Mouse (Mus musculus) liver, embryonic 13.5 days (tissue): ENCODE results near the gene Kbtbd8. TPM values are rescaled to one million over a fixed set of nuclear protein-coding genes. Genes with fewer than 3 reads are reported as not detected.
A peak's percentile ranks its signal among the peaks of the same experiment; 100 is the strongest.

Experiments
- ATAC-seq: fragments of 200-750 bp; cut with Nextera tagmentation; 2 replicates; pipeline ENCODE4 v1.8.0; 2017; ENCODE audit warnings: low read depth, mild to moderate bottlenecking, moderate number of reproducible peaks, moderate library complexity
- DNase-seq: peaks from one replicate; pipeline ENCODE4 v3.0.0; 2022
- H3K27ac ChIP-seq: fragments of 300-500 bp; sonication (generic); 2 replicates; pipeline ENCODE4 v1.5.1; 2015; ENCODE audit warnings: moderate library complexity, mild to moderate bottlenecking, inconsistent platforms
- H3K27me3 ChIP-seq: fragments of 300-500 bp; sonication (generic); 2 replicates; pipeline ENCODE4 v1.6.1; 2015; ENCODE audit warnings: mild to moderate bottlenecking, inconsistent platforms
- H3K36me3 ChIP-seq: fragments of 300-500 bp; sonication (generic); 2 replicates; pipeline ENCODE4 v1.6.1; 2015; ENCODE audit warnings: mild to moderate bottlenecking, inconsistent platforms
- H3K4me1 ChIP-seq: fragments of 300-500 bp; sonication (generic); replicated peaks from 2 replicates; pipeline ENCODE4 v1.6.1; 2015; ENCODE audit warnings: inconsistent platforms
- H3K4me2 ChIP-seq: fragments of 300-500 bp; sonication (generic); 2 replicates; pipeline ENCODE4 v1.6.1; 2015; ENCODE audit warnings: inconsistent platforms, mild to moderate bottlenecking, moderate library complexity
- H3K4me3 ChIP-seq: fragments of 300-500 bp; sonication (generic); replicated peaks from 2 replicates; pipeline ENCODE4 v1.5.1; 2015; ENCODE audit warnings: mild to moderate bottlenecking, inconsistent platforms
- H3K9ac ChIP-seq: fragments of 300-500 bp; sonication (generic); 2 replicates; pipeline ENCODE4 v1.6.1; 2015; ENCODE audit warnings: mild to moderate bottlenecking, inconsistent platforms
- H3K9me3 ChIP-seq: fragments of 300-500 bp; sonication (generic); replicated peaks from 2 replicates; pipeline ENCODE4 v1.6.1; 2016; ENCODE audit warnings: inconsistent platforms
- WGBS: fragments of 180-500 bp; shearing (Covaris S2); methylation state at CpG from one replicate; pipeline ENCODE4 v1.1.7; 2015; ENCODE audit not compliant: insufficient replicate concordance; 5-methylcytosine and 5-hydroxymethylcytosine counted together
- polyA plus RNA-seq: library from polyadenylated mRNA; unstranded; fragments of >200 nt; fragmentation: Nextera tagmentation; extraction: Ambion mirVana; gene quantifications from 2 replicates; pipeline ENCODE4 v1.2.1, GENCODE M21; 2015

Kbtbd8 gene
- 4.7 and 7.0 TPM in 2 replicates for polyA plus RNA-seq

DNA sequence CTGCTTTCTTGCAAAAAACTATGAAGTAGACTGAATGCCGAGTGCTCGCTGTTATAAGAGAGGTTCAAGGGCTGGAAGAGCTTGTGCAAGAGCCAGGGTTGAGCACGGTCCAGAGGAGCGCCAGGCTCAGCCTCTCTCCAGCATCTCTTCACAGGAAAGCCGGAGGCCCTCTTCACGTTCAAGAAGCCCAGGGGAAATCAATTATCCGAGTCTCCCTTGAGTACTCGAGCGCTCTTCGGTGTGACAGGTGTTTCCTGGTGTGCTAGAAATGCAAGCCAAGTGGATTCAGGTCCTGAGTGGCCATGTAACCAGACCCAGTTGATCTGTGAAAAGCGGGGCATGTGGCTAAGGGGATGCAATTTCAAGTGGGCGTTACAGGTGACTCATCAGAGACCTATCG lies at the start of gene Kbtbd8:
Kbtbd8 (plus strand) TSS at position 295 of the 400 bp plus-strand sequence.
- H3K4me1 ChIP-seq, result peaks cover 28% of the 10 kb centered on the region
- peak within 1 kb of the TSS; percentile 89 for H3K4me3 ChIP-seq
- H3K36me3 ChIP-seq, result peaks cover 14% of the 10 kb centered on the region
- no peak for ATAC-seq
- peak within 1 kb of the TSS; percentile 86 for H3K9ac ChIP-seq
- H3K27ac ChIP-seq, result peak within 1 kb of the TSS; percentile 71
- no peaks in the 10 kb centered on the region for H3K27me3 ChIP-seq
- peak within 1 kb of the TSS; percentile 84 for H3K4me2 ChIP-seq
- 25% methylated on average over 13 of the region's 13 CpGs for WGBS
- peak; percentile 3 for DNase-seq
- no peaks in the 10 kb centered on the region for H3K9me3 ChIP-seq

DNA sequence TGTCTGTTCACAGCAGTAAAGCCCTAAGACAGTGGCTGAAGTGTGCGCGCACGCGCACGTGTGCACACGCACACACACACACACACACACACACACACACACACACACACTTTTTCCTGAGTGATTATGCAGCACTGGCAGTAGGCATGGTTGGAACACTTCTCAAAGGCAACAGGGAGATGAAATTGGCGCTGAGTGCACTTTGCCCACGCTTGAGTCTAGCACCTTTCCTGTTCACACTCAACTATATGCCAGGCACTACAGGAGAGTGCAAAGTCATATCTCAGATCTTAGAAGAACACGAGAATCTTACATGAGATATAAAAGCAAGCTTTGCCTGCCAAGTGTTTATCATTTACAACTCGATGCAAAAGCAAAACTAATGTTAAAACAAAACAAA lies 47.3 kb upstream of the Kbtbd8 start:
- 74% methylated on average over 10 of the region's 10 CpGs for WGBS
- H3K36me3 ChIP-seq, result no peaks in the 10 kb centered on the region
- H3K9me3 ChIP-seq, result no peaks in the 10 kb centered on the region
- H3K27ac ChIP-seq, result no peak overlapping the region
- no peaks in the 10 kb centered on the region for H3K4me1 ChIP-seq
- no peak overlapping the region for H3K9ac ChIP-seq
- ATAC-seq (no peak), DNase-seq (no peak)
- no peak overlapping the region for H3K4me2 ChIP-seq
- H3K27me3 ChIP-seq, result no peaks in the 10 kb centered on the region
- no peak overlapping the region for H3K4me3 ChIP-seq

DNA sequence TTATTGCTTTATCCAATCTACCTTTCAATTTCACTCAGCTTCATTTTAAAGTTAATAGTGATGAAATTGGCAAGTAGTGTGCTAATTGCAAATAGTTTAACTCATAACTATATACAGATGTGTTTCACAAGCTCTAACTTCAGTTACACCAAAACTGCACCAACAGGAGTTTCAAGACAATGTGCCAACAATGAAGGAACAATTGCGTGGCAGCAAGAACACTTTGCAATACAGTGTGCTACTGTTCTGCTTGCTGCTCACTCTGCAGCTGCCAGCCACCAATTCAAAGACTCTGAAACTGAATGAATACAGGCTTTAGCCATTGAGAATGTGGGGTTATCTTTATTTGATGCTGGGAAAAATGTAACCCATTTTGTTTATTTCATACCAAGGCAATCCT lies 31.8 kb upstream of the Kbtbd8 start:
- H3K27me3 ChIP-seq, result no peaks in the 10 kb centered on the region

DNA sequence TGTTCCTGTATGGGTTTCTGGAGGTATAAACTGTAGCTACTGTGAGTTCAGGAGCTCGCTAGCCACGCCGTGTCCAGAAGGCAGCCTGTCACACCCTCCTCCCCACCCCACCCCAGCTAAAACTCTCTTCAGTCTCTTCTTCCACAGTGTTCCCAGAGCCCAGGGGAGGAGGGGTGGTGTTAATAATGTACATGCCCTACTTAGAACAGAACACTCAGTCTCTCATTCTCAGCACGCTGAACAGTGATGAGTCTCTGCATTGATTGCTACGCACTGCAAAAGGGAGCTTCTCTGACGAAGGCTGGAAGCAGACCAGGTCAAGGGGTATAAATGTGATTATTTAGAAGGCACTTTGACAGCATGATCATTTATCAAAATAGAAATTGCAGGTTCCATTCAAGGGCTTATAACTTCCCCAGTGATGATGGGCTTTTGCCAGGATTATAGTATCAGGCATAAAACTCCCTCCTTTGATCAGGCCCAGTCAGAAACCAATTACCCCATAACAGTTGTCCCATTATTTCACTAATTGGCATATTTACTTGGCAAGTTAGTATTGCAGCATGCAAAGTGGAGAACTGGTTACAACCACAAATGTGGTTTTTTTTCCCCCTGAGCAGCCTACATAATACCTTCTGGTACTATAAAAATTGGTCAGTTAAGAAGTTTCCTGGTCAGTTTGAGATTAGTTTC lies 29.7 kb upstream of the Kbtbd8 start:
- DNase-seq (no peak), ATAC-seq (no peak)
- Histone ChIP-seq H3K4me1 (no peaks in the 10 kb centered on the region), H3K27ac (no peak overlapping the region), H3K9ac (no peak overlapping the region), H3K36me3 (no peaks in the 10 kb centered on the region), H3K4me3 (no peak overlapping the region), H3K4me2 (no peak overlapping the region), H3K9me3 (no peaks in the 10 kb centered on the region), H3K27me3 (no peaks in the 10 kb centered on the region)
- WGBS, result 73% methylated on average over 6 of the region's 6 CpGs

More for the DNA sequence above, 31.8 kb upstream of the Kbtbd8 start:
- whole genome bisulfite sequencing, result 71% methylated on average over 1 of the region's 1 CpGs
- ATAC-seq (no peak), DNase-seq (no peak)
- Histone ChIP-seq H3K4me2 (no peak overlapping the region), H3K9ac (no peak overlapping the region), H3K4me3 (no peak overlapping the region), H3K27ac (no peak overlapping the region), H3K4me1 (no peaks in the 10 kb centered on the region), H3K36me3 (no peaks in the 10 kb centered on the region), H3K9me3 (no peaks in the 10 kb centered on the region)

DNA sequence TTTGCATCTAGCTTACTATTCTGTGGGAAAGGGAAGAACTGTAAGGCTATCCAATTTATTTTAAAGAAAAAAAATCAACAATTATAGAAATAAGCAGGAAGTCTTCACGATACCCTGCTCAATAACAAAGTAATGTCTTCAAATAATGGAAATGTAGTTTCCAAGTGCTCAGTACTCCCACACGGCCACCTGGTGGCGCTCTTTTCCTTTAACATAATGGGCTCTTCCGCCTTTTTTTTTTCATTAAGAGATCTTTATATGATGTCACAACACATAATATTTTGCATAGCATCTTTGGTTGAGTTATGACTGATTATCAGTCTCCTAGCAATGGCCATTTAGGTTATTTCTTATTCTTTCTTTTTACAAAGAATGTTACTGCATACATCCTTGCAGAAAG lies 29.0 kb upstream of the Kbtbd8 start:
- ATAC-seq (no peak), DNase-seq (no peak)
- 32% methylated on average over 4 of the region's 4 CpGs for WGBS
- Histone ChIP-seq H3K27me3 (no peaks in the 10 kb centered on the region), H3K4me1 (no peaks in the 10 kb centered on the region), H3K9me3 (no peaks in the 10 kb centered on the region), H3K4me3 (no peak overlapping the region), H3K36me3 (no peaks in the 10 kb centered on the region), H3K9ac (no peak overlapping the region), H3K27ac (no peak overlapping the region), H3K4me2 (no peak overlapping the region)

DNA sequence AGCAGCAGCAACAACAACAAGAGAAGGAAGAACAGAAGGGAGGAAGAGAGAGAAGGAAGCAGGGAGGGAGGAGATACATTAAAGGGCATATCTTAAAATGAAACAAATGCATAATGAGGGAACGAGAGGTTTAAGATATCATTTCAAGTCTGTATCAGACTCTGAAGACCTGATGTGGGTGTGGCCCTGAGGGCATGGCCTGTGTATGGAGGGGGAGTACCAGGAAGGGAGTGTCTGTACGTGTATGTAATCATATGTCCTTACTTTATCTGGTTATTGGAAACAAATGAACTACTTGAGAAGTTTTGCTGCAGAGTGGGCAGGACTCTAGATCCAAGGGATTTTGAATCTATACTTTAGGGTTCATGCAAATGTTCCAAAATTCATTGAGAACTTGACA lies 22.3 kb upstream of the Kbtbd8 start:
- no peaks in the 10 kb centered on the region for H3K4me1 ChIP-seq
- no peak overlapping the region for H3K27ac ChIP-seq
- DNase-seq (no peak), ATAC-seq (no peak)
- no peaks in the 10 kb centered on the region for H3K27me3 ChIP-seq
- WGBS, result 27% methylated on average over 2 of the region's 2 CpGs
- H3K36me3 ChIP-seq, result no peaks in the 10 kb centered on the region
- no peak overlapping the region for H3K9ac ChIP-seq
- no peak overlapping the region for H3K4me2 ChIP-seq
- H3K9me3 ChIP-seq, result no peaks in the 10 kb centered on the region
- H3K4me3 ChIP-seq, result no peak overlapping the region

DNA sequence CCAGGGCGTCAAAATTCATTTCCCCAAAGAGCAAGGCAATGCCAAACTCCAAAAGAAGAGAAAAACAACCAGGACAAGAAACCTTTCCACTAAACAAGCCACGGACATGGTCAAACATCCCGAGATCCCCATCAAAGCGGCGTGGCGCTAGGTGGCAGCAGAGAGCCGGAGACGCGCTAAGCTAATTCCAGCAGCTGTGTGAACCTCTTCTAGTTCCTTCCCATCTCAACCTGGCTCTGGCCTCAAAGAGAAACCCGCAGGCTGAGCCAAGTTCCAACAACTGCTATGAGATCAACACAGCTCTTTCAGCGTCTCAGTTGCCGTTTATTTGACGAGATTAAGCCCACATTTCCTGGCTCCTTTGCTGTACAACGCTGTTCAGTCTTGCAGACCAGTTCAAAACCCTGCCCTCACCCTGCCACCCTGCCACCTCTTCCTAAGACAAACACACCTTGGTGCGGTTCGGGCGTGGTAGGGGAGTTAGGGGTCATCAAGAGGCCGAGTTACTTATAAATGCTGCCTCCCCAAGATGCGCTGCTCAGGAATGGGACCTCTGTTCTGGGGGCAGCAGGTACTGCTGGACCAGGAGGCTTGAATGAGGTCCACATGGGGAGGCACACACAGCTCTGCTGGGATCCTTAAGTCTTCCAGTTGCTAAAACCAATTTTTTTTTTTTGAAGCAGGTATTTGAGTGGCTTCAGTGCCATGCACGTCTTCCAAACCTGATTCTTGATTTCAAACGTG lies 18.5 kb upstream of the Kbtbd8 start:
- DNase-seq, result peak; percentile 41
- no peak for ATAC-seq
- Histone ChIP-seq H3K9ac (no peak overlapping the region), H3K9me3 (no peaks in the 10 kb centered on the region), H3K27me3 (no peaks in the 10 kb centered on the region), H3K4me1 (no peaks in the 10 kb centered on the region), H3K4me3 (no peak overlapping the region), H3K27ac (no peak overlapping the region), H3K4me2 (no peak overlapping the region), H3K36me3 (no peaks in the 10 kb centered on the region)
- 20% methylated on average over 21 of the region's 21 CpGs for WGBS

DNA sequence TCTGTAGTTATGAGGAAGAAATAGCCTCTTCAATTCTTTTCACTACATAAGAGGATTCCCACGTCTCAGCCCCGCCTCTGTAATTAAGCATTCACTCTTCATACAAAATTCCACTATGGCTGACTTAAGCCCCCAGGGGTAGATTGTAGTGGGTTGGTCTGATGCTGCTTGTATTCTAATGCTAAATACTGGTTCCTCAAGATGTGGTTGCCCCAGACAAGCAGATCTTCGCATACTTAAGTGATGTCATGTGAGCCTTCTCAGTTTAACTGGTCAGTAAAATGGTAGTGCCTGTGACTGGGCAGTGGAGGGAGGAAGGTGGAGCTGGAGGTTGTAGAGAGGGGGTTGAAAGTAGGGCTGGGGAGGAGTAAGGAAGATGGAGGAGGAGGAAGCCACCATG lies 13.3 kb upstream of the Kbtbd8 start:
- 53% methylated on average over 3 of the region's 3 CpGs for WGBS
- H3K4me2 ChIP-seq, result no peak overlapping the region
- no peak overlapping the region for H3K4me3 ChIP-seq
- DNase-seq (no peak), ATAC-seq (no peak)
- H3K27ac ChIP-seq, result no peak overlapping the region
- no peak overlapping the region for H3K9ac ChIP-seq
- H3K36me3 ChIP-seq, result no peaks in the 10 kb centered on the region
- no peaks in the 10 kb centered on the region for H3K4me1 ChIP-seq
- H3K27me3 ChIP-seq, result no peaks in the 10 kb centered on the region
- no peaks in the 10 kb centered on the region for H3K9me3 ChIP-seq

DNA sequence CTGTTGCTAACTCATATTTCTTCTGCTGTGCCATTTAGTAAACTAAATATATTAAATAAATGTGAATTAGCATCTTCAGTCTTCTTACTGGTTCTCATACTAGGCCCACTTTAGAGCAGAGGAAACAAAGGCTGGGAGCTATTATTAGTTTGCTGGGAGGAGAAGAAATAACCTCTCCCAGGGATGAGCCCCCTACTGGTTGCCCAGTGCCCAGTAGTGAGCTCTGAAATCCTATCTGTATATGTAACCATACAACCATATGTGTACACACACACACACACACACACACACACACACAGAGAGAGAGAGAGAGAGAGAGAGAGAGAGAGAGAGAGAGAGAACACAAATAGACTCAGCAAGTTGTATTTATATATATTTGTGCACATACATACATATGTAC lies 8.6 kb upstream of the Kbtbd8 start:
- no peaks in the 10 kb centered on the region for H3K4me1 ChIP-seq
- H3K27ac ChIP-seq, result no peak overlapping the region
- no peak overlapping the region for H3K9ac ChIP-seq
- H3K27me3 ChIP-seq, result no peaks in the 10 kb centered on the region
- no peaks in the 10 kb centered on the region for H3K36me3 ChIP-seq
- DNase-seq (no peak), ATAC-seq (no peak)
- no peak overlapping the region for H3K4me2 ChIP-seq
- H3K9me3 ChIP-seq, result no peaks in the 10 kb centered on the region
- H3K4me3 ChIP-seq, result no peak overlapping the region

DNA sequence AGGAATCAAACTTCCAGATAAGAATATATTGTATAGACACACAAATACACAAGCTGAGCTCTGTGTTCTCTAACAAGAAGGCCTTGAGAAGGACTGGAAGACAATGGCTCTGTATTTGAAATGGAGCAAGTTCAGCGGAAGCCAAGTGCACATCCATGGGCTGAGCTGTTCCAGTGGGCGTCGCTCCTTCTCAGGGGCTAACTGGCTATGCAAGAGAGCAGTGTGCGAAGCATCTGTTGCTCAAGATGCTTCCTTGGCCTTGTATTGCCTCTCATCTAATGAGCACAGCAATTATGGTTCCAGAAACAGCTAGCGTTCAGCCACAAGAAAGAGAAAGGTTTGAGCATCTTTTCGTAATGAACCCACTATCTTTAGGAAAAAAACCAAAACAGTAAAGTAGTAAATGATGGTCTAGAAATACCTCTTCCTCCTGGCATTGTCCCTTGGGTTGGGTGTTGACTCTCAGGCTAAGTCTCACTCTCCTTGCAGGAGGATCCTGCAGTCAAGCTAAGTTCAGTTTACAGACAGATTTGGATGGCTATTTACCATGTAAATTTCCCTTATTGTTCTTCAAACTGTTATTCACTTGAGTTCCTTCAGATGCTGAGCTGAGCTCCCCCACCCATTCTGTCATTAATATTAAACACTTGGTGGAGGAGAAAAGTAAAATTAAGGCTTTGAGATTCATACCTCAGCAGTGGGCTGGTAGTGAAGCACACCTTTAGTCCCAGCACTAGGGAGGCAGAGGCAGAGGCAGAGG lies 7.2 kb upstream of the Kbtbd8 start:
- no peak overlapping the region for H3K9ac ChIP-seq
- DNase-seq (no peak), ATAC-seq (no peak)
- no peak overlapping the region for H3K4me2 ChIP-seq
- H3K27me3 ChIP-seq, result no peaks in the 10 kb centered on the region
- no peaks in the 10 kb centered on the region for H3K9me3 ChIP-seq
- H3K27ac ChIP-seq, result no peak overlapping the region
- WGBS, result 75% methylated on average over 6 of the region's 6 CpGs
- H3K4me1 ChIP-seq, result no peaks in the 10 kb centered on the region
- no peak overlapping the region for H3K4me3 ChIP-seq
- H3K36me3 ChIP-seq, result no peaks in the 10 kb centered on the region

DNA sequence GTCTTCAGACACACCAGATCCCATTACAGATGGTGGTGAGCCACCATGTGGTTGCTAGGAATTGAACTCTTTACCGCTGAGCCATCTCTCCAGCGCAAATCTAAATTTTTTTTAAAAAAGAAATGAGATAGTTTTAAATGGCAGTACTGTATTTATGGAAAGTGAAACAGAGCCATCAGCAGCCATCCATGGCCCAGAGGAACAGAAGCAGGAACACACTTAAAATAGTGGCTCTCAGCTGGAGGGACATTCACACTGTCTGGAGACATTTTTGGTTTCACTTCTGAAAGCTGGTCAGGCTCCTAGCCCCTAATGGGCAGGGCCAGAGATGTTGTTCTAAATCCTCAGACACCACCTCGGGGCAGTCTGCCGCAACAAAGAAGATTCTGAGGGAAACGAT lies 5.0 kb upstream of the Kbtbd8 start:
- Histone ChIP-seq H3K9me3 (no peaks in the 10 kb centered on the region), H3K27me3 (no peaks in the 10 kb centered on the region), H3K36me3 (no peaks in the 10 kb centered on the region), H3K4me2 (no peak overlapping the region), H3K27ac (no peak overlapping the region), H3K4me1 (peaks cover 14% of the 10 kb centered on the region), H3K4me3 (no peak overlapping the region), H3K9ac (no peak overlapping the region)
- DNase-seq (no peak), ATAC-seq (no peak)
- 69% methylated on average over 5 of the region's 5 CpGs for WGBS
